Mouse (Mus musculus): ENCODE data around the gene Rbm47. TPM values are rescaled to one million over a fixed set of nuclear protein-coding genes. Genes with fewer than 3 reads are reported as not detected.

Gene Rbm47
- polyA plus RNA-seq, 1 experiment = 0.05 TPM

DNA sequence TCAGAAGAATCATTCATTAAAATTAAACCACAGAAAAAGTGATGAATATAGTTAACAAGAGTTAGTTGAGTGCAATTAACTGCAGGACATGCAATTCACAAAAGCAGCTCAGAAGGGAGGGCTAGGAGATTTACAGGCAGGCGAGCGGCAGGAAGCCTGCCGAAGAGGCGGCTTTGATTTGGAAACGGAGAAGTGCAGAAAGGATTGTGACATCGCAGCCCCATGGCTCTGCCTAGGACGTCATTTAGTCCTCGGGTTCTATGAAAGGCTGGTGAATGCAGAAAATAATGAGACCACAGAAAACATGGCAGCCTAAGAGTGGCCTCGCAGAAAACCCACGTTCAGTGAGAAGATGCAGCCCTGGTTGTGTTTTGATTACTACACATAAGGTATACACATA lies 34.3 kb downstream of the Rbm47 start:
- H3K27me3 ChIP-seq (ENCODE audit: control insufficient read depth) = peaks cover 3% of the 10 kb centered on the region; the same call in 1 of the 2 replicates
- H3K4me3 ChIP-seq (replicated peaks) = no peak overlapping the region
- TF ChIP-seq TAL1 (IDR thresholded peaks at IDR 0.05; ENCODE audit: low read length) (no peak), GATA1 (IDR thresholded peaks at IDR 0.05; ENCODE audit: low read length) (no peak)
- H3K36me3 ChIP-seq (ENCODE audit: control insufficient read depth) = no peaks in the 10 kb centered on the region
- H3K4me1 ChIP-seq (ENCODE audit: control insufficient read depth) = no peaks in the 10 kb centered on the region
- H3K9me3 ChIP-seq (ENCODE audit: control insufficient read depth, low read length) = no peaks in the 10 kb centered on the region

DNA sequence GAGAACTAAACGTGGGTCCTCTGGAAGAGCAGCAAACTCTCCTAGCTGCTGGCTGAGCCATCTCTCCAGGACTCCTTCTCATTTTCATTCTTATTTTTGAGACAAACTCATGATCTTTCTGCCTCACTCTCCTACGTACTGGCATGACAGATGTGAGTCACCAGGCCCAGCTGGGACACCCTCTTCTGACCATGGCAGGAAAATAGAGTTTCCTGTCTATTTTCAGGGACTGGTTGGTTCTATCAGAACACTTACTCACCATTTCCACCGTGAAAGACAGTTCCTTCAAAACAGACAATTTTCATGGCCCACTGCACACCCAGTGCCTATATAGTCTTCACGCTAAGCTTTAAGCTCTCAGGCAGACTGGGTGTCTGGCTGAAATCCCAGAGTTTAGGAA lies 35.7 kb downstream of the Rbm47 start:
- Histone ChIP-seq H3K27me3 (ENCODE audit: control insufficient read depth) (peaks cover 3% of the 10 kb centered on the region; the same call in 1 of the 2 replicates), H3K36me3 (ENCODE audit: control insufficient read depth) (no peaks in the 10 kb centered on the region), H3K9me3 (ENCODE audit: control insufficient read depth, low read length) (no peaks in the 10 kb centered on the region), H3K4me3 (replicated peaks) (no peak overlapping the region), H3K4me1 (ENCODE audit: control insufficient read depth) (no peaks in the 10 kb centered on the region)
- no peak for TF ChIP-seq TAL1 (IDR thresholded peaks at IDR 0.05; ENCODE audit: low read length)
- no peak for TF ChIP-seq GATA1 (IDR thresholded peaks at IDR 0.05; ENCODE audit: low read length)

DNA sequence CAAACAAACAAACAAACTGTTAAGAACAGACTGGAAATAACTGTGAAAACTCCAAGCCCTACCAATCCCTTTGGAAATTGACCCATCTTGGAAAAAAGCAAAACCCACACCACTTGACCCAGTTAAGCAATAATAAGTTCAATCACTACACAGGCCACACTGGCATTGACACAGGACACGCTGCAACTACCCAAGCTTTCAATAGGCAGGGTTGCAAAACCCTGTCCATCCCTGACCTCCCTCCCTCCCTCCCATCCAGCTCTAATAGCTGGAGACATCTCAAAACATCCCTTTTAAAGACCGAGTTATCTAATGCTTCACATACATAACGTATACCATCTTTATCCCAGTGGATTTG lies 37.1 kb downstream of the Rbm47 start:
- H3K4me1 ChIP-seq (ENCODE audit: control insufficient read depth) = no peaks in the 10 kb centered on the region
- no peak for TF ChIP-seq GATA1 (IDR thresholded peaks at IDR 0.05; ENCODE audit: low read length)
- no peak for TF ChIP-seq TAL1 (IDR thresholded peaks at IDR 0.05; ENCODE audit: low read length)
- H3K9me3 ChIP-seq (ENCODE audit: control insufficient read depth, low read length) = no peaks in the 10 kb centered on the region
- H3K36me3 ChIP-seq (ENCODE audit: control insufficient read depth) = no peaks in the 10 kb centered on the region
- peaks cover 3% of the 10 kb centered on the region; the same call in 1 of the 2 replicates for H3K27me3 ChIP-seq (ENCODE audit: control insufficient read depth)
- no peak overlapping the region for H3K4me3 ChIP-seq (replicated peaks)

DNA sequence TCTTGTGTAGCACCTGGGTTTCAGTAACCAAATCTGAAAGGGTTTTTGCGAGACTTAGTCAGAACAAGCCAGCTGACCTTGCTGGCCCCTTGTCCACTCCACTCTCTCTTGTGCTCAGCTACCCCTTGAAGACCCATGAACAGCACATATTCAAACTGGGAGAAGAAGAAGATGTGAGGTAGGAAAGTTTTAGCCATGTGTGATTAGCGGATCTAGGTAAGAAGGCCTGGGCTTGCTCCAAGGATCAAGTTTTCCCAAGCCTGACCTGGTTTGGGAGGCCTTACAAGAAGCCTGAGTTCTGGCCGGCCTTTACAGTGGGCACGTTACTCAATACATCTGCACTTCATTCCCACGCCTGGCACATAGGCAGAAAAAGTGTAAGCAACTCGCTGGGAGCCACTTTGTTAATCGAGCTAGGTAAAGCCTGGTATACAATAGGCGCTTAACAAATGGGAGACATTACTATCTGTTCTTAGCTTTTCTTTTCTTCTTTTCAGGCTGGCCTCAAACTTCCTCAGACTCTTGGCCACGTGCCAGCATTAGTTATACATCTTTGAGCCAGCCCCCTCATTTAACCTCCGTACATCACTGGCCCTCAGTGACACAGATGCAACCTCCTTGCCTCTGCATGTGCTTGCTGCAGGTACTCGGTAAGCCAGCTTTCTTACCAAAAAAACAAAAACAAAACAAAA lies 37.6 kb downstream of the Rbm47 start:
- Histone ChIP-seq H3K4me1 (ENCODE audit: control insufficient read depth) (no peaks in the 10 kb centered on the region), H3K9me3 (ENCODE audit: control insufficient read depth, low read length) (no peaks in the 10 kb centered on the region), H3K4me3 (replicated peaks) (no peak overlapping the region), H3K27me3 (ENCODE audit: control insufficient read depth) (peaks cover 3% of the 10 kb centered on the region; the same call in 1 of the 2 replicates), H3K36me3 (ENCODE audit: control insufficient read depth) (no peaks in the 10 kb centered on the region)
- TF ChIP-seq GATA1 (IDR thresholded peaks at IDR 0.05; ENCODE audit: low read length) (no peak), TAL1 (IDR thresholded peaks at IDR 0.05; ENCODE audit: low read length) (no peak)

DNA sequence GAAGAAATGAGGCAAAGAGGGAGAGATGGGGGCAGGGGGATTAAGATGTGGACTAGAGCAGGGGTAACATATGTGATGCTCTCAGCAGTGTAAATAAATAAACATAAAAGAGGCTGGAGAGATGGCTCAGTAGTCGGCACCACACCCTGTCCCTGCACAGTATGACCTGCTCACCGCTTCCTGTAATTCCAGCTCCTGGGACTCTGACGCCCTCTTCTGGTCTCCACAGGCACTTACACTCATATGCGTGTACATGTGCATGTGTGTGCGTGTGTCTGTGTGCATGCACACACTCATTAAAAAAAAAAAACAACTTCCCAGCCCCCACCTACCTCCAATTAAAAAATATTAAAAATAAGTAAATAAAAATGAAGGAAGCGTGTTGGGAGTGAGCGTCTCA lies 38.3 kb downstream of the Rbm47 start:
- Histone ChIP-seq H3K9me3 (ENCODE audit: control insufficient read depth, low read length) (no peaks in the 10 kb centered on the region), H3K36me3 (ENCODE audit: control insufficient read depth) (no peaks in the 10 kb centered on the region), H3K27me3 (ENCODE audit: control insufficient read depth) (peaks cover 3% of the 10 kb centered on the region; the same call in 1 of the 2 replicates), H3K4me3 (replicated peaks) (no peak overlapping the region), H3K4me1 (ENCODE audit: control insufficient read depth) (no peaks in the 10 kb centered on the region)
- TF ChIP-seq TAL1 (IDR thresholded peaks at IDR 0.05; ENCODE audit: low read length) (no peak), GATA1 (IDR thresholded peaks at IDR 0.05; ENCODE audit: low read length) (no peak)

DNA sequence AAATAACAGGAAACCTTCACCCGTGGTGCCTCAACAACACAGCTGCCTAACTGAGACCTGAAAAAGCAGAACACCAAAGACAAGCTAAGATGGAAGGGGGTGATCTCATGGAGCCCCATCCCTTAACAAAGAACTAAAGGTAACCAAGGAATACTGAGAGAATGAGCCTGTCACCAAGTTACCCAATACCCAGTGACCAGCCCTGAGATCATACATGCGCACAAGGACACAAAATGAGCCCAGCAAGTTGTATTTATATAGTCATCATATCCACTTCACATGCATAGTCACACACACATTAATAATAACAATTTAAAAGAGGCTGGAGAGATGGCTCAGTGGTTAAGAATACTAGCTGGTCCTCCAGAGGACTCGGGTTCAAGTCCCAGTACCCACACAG lies 44.0 kb downstream of the Rbm47 start:
- H3K4me3 ChIP-seq (replicated peaks) = no peak overlapping the region
- no peak for TF ChIP-seq GATA1 (IDR thresholded peaks at IDR 0.05; ENCODE audit: low read length)
- TF ChIP-seq TAL1 (IDR thresholded peaks at IDR 0.05; ENCODE audit: low read length) = no peak
- H3K27me3 ChIP-seq (ENCODE audit: control insufficient read depth) = no peaks in the 10 kb centered on the region
- H3K36me3 ChIP-seq (ENCODE audit: control insufficient read depth) = no peaks in the 10 kb centered on the region
- H3K4me1 ChIP-seq (ENCODE audit: control insufficient read depth) = no peaks in the 10 kb centered on the region
- H3K9me3 ChIP-seq (ENCODE audit: control insufficient read depth, low read length) = no peaks in the 10 kb centered on the region

DNA sequence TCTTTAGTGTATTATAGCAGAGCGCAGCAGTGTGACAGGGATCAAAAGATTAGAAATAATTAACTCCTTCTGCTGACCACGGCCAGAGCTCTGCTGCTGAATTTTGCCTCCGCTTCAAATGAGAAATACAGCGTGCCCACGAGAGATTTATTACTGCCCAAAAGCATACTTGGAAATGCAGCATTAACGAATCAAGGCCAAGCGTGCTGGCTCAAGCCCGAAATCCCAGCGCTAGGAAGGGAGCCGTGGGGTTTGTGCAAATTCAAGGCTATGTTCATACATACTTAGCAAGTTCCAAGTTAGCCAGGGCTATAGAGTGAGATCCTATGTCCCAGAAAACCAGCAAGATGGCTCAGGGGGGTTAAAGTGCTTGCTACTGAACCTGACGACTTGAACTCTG lies 47.5 kb downstream of the Rbm47 start:
- no peaks in the 10 kb centered on the region for H3K27me3 ChIP-seq (ENCODE audit: control insufficient read depth)
- H3K4me1 ChIP-seq (ENCODE audit: control insufficient read depth) = no peaks in the 10 kb centered on the region
- H3K36me3 ChIP-seq (ENCODE audit: control insufficient read depth) = no peaks in the 10 kb centered on the region
- no peak overlapping the region for H3K4me3 ChIP-seq (replicated peaks)
- no peak for TF ChIP-seq GATA1 (IDR thresholded peaks at IDR 0.05; ENCODE audit: low read length)
- TF ChIP-seq TAL1 (IDR thresholded peaks at IDR 0.05; ENCODE audit: low read length) = no peak
- H3K9me3 ChIP-seq (ENCODE audit: control insufficient read depth, low read length) = no peaks in the 10 kb centered on the region

DNA sequence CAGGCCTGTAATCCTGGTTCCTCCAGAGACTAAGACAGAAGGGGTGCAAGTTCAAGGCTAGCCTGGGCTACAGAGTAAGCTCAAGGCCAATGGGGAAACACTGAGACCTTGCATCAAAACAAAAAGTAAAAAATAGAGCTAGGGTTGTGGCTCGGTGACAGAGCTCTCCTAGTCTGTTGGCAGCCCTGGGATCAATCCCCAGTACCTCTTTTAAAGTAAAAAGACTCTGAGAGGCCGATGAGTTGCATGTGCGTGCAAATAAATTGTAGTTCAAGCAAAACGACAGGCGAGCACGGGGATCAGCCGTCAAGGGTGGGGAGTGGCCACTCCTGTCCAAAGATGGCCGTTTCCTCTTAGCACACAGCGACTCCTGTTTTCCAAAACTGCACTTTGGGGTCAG lies 48.0 kb downstream of the Rbm47 start:
- Histone ChIP-seq H3K9me3 (ENCODE audit: control insufficient read depth, low read length) (no peaks in the 10 kb centered on the region), H3K4me3 (replicated peaks) (no peak overlapping the region), H3K4me1 (ENCODE audit: control insufficient read depth) (no peaks in the 10 kb centered on the region), H3K27me3 (ENCODE audit: control insufficient read depth) (no peaks in the 10 kb centered on the region), H3K36me3 (ENCODE audit: control insufficient read depth) (no peaks in the 10 kb centered on the region)
- TF ChIP-seq TAL1 (IDR thresholded peaks at IDR 0.05; ENCODE audit: low read length) (no peak), GATA1 (IDR thresholded peaks at IDR 0.05; ENCODE audit: low read length) (no peak)

DNA sequence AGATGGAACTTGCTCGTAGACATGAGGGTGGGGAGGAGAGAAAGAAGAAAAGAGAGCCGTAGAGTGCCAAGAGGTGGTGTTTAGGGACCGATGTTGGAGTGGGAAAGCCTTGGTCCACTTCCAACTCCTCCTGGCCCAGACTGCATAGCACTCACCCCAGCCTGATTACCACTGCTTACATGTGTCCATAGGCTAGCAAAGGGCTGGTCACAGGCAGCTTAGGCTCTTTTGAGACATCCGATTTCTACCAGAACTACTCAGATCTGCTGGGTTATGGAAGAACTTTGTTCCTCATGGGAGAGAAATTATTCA lies 48.9 kb downstream of the Rbm47 start:
- no peaks in the 10 kb centered on the region for H3K36me3 ChIP-seq (ENCODE audit: control insufficient read depth)
- no peaks in the 10 kb centered on the region for H3K9me3 ChIP-seq (ENCODE audit: control insufficient read depth, low read length)
- no peaks in the 10 kb centered on the region for H3K27me3 ChIP-seq (ENCODE audit: control insufficient read depth)
- no peak overlapping the region for H3K4me3 ChIP-seq (replicated peaks)
- no peaks in the 10 kb centered on the region for H3K4me1 ChIP-seq (ENCODE audit: control insufficient read depth)
- no peak for TF ChIP-seq TAL1 (IDR thresholded peaks at IDR 0.05; ENCODE audit: low read length)
- TF ChIP-seq GATA1 (IDR thresholded peaks at IDR 0.05; ENCODE audit: low read length) = no peak
